Mouse (Mus musculus): ENCODE measurements at regions not wholly inside any gene's neighbourhood (a gene's known extent, or its start where the extent isn't known, plus 50 kb on each side); places are given as distances from the start of the nearest gene placed in this dataset.
A peak's percentile ranks its signal among the peaks of the same experiment; 100 is the strongest.

GRCm38 (mm10) chr13:44465567-44465966, 263.7 kb upstream of the Jarid2 start:
- Histone ChIP-seq H3K9ac (no peak overlapping the region), H3K27ac (no peak overlapping the region), H3K4me2 (replicated peaks) (no peak overlapping the region), H3K4me3 (no peak overlapping the region), H3K36me3 (no peaks in the 10 kb centered on the region), H3K27me3 (no peaks in the 10 kb centered on the region), H3K9me3 (no peaks in the 10 kb centered on the region), H3K4me1 (peaks cover 10% of the 10 kb centered on the region; the same call in 1 of the 2 replicates)
- ATAC-seq (ENCODE audit: insufficient number of reproducible peaks, insufficient read depth, low FRiP score, low TSS enrichment): no peak
- WGBS: 74% methylated on average over 7 of the region's 7 CpGs

GRCm38 (mm10) chr13:44468963-44469674, 260.2 kb upstream of the Jarid2 start:
- WGBS: 67% methylated on average over 14 of the region's 14 CpGs
- Histone ChIP-seq H3K27ac (no peak overlapping the region), H3K4me2 (replicated peaks) (no peak overlapping the region)

DNA sequence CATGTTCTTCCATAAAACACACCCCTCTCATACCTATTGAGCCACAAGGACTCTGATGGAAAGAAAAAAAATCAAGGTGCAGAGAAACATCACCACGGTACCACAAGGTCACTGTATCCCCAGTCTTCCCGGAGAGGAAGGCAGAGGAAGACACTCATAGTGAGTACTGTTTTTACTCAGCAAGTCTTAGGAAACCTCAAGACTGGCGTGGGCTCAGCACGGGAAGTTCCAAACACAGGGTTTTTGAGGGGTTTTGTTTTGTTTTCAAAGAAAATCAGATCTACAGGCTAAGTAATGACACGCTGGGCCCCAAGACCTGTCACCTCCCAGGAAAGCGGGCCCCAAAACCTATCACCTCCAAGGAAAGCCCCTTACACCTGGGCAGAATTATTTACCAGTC, 259.6 kb upstream of the Jarid2 start:
- Histone ChIP-seq H3K27ac (no peak overlapping the region), H3K4me3 (no peak overlapping the region), H3K27me3 (no peaks in the 10 kb centered on the region), H3K9me3 (no peaks in the 10 kb centered on the region), H3K36me3 (no peaks in the 10 kb centered on the region), H3K9ac (no peak overlapping the region), H3K4me1 (peaks cover 18% of the 10 kb centered on the region; the same call in 1 of the 2 replicates), H3K4me2 (replicated peaks) (no peak overlapping the region)
- no peak for ATAC-seq (ENCODE audit: insufficient number of reproducible peaks, insufficient read depth, low FRiP score, low TSS enrichment)
- 82% methylated on average over 6 of the region's 6 CpGs for whole genome bisulfite sequencing

More at GRCm38 (mm10) chr13:44468963-44469674, 260.2 kb upstream of the Jarid2 start:
- Histone ChIP-seq H3K36me3 (no peaks in the 10 kb centered on the region), H3K4me1 (peaks cover 18% of the 10 kb centered on the region; the same call in 1 of the 2 replicates), H3K9ac (no peak overlapping the region), H3K9me3 (no peaks in the 10 kb centered on the region), H3K27me3 (no peaks in the 10 kb centered on the region), H3K4me3 (no peak overlapping the region)
- no peak for ATAC-seq (ENCODE audit: insufficient number of reproducible peaks, insufficient read depth, low FRiP score, low TSS enrichment)

GRCm38 (mm10) chr13:44473200-44473599, 256.1 kb upstream of the Jarid2 start:
- Histone ChIP-seq H3K4me1 (peaks cover 18% of the 10 kb centered on the region; the same call in 1 of the 2 replicates), H3K27ac (no peak overlapping the region)

DNA sequence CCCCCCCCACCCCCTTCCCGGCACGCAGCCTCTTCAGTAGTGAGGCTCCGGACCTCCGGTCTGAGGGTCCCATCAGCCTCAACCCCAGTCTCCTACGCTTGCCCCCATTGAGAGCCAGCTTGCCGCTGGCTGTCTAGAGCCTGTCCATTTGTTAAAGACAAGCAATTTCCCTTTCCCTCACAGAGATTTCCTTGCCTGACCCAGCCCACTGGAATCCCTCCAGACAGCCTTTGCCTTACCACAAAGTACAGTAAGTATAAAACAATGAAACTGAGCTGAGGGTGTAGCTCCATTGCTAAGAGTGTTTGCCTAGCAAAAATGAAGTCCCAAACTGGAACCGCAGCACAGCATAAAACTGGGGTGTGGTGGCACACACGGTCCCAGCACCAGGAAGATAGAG, 252.4 kb upstream of the Jarid2 start:
- WGBS: 55% methylated on average over 8 of the region's 8 CpGs
- H3K27ac ChIP-seq: no peak overlapping the region

More at GRCm38 (mm10) chr13:44473200-44473599, 256.1 kb upstream of the Jarid2 start:
- no peak overlapping the region for H3K9ac ChIP-seq
- H3K36me3 ChIP-seq: no peaks in the 10 kb centered on the region
- ATAC-seq (ENCODE audit: insufficient number of reproducible peaks, insufficient read depth, low FRiP score, low TSS enrichment): no peak
- H3K4me3 ChIP-seq: no peak overlapping the region
- H3K27me3 ChIP-seq: no peaks in the 10 kb centered on the region
- no peak overlapping the region for H3K4me2 ChIP-seq (replicated peaks)
- WGBS: 17% methylated on average over 6 of the region's 6 CpGs
- no peaks in the 10 kb centered on the region for H3K9me3 ChIP-seq

GRCm38 (mm10) chr13:44480128-44480527, 249.1 kb upstream of the Jarid2 start:
- no peak overlapping the region for H3K4me2 ChIP-seq (replicated peaks)
- H3K4me1 ChIP-seq: peaks cover 8% of the 10 kb centered on the region
- 84% methylated on average over 7 of the region's 7 CpGs for WGBS
- H3K27me3 ChIP-seq: no peaks in the 10 kb centered on the region
- H3K9ac ChIP-seq: no peak overlapping the region
- no peaks in the 10 kb centered on the region for H3K36me3 ChIP-seq
- H3K9me3 ChIP-seq: no peaks in the 10 kb centered on the region
- no peak overlapping the region for H3K4me3 ChIP-seq
- ATAC-seq (ENCODE audit: insufficient number of reproducible peaks, insufficient read depth, low FRiP score, low TSS enrichment): no peak
- no peak overlapping the region for H3K27ac ChIP-seq

More for the DNA sequence above, 252.4 kb upstream of the Jarid2 start:
- ATAC-seq (ENCODE audit: insufficient number of reproducible peaks, insufficient read depth, low FRiP score, low TSS enrichment): no peak
- H3K4me2 ChIP-seq (replicated peaks): no peak overlapping the region
- H3K27me3 ChIP-seq: no peaks in the 10 kb centered on the region
- peaks cover 8% of the 10 kb centered on the region; the same call in 1 of the 2 replicates for H3K4me1 ChIP-seq
- no peaks in the 10 kb centered on the region for H3K9me3 ChIP-seq
- no peak overlapping the region for H3K9ac ChIP-seq
- H3K4me3 ChIP-seq: no peak overlapping the region
- H3K36me3 ChIP-seq: no peaks in the 10 kb centered on the region

DNA sequence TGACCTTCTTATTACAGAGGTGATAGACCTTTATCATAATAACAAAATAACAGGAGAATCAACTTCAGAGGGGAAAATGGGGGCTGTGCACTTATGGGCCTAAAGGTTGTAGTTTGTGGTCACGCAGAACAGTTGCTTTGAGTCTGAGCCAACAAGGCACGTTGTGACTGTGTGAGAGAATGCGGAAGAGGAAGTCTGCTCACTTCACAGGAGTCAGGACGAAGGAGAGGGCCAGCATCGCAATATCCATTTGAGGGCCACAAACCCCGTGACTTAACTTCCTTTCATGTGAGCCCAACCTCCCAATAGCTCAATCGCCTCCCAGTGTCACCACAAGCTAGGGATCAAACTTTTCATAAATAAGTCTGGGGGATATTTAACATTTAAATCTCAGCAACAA, 246.6 kb upstream of the Jarid2 start:
- Histone ChIP-seq H3K36me3 (no peaks in the 10 kb centered on the region), H3K9ac (no peak overlapping the region), H3K4me3 (no peak overlapping the region), H3K27me3 (no peaks in the 10 kb centered on the region), H3K4me2 (replicated peaks) (no peak overlapping the region), H3K9me3 (no peaks in the 10 kb centered on the region), H3K27ac (no peak overlapping the region), H3K4me1 (peaks cover 9% of the 10 kb centered on the region)
- no peak for ATAC-seq (ENCODE audit: insufficient number of reproducible peaks, insufficient read depth, low FRiP score, low TSS enrichment)
- WGBS: 86% methylated on average over 7 of the region's 7 CpGs

GRCm38 (mm10) chr13:44484582-44485329, 244.5 kb upstream of the Jarid2 start:
- Histone ChIP-seq H3K9me3 (no peaks in the 10 kb centered on the region), H3K9ac (no peak overlapping the region), H3K36me3 (no peaks in the 10 kb centered on the region), H3K4me2 (replicated peaks) (no peak overlapping the region), H3K27me3 (no peaks in the 10 kb centered on the region), H3K4me3 (no peak overlapping the region), H3K4me1 (peaks cover 9% of the 10 kb centered on the region), H3K27ac (0 out of 2 replicates have a peak overlapping the region, but pooled peaks have one; percentile 36)
- ATAC-seq (ENCODE audit: insufficient number of reproducible peaks, insufficient read depth, low FRiP score, low TSS enrichment): no peak
- WGBS: 57% methylated on average over 14 of the region's 14 CpGs

GRCm38 (mm10) chr13:44490935-44491465, 238.3 kb upstream of the Jarid2 start:
- peaks cover 20% of the 10 kb centered on the region for H3K4me1 ChIP-seq
- no peak overlapping the region for H3K4me2 ChIP-seq (replicated peaks)
- H3K9me3 ChIP-seq: no peaks in the 10 kb centered on the region
- H3K9ac ChIP-seq: no peak overlapping the region
- ATAC-seq (ENCODE audit: insufficient number of reproducible peaks, insufficient read depth, low FRiP score, low TSS enrichment): no peak
- H3K27me3 ChIP-seq: no peaks in the 10 kb centered on the region
- H3K27ac ChIP-seq: no peak overlapping the region
- no peaks in the 10 kb centered on the region for H3K36me3 ChIP-seq
- H3K4me3 ChIP-seq: no peak overlapping the region
- 75% methylated on average over 4 of the region's 4 CpGs for WGBS

DNA sequence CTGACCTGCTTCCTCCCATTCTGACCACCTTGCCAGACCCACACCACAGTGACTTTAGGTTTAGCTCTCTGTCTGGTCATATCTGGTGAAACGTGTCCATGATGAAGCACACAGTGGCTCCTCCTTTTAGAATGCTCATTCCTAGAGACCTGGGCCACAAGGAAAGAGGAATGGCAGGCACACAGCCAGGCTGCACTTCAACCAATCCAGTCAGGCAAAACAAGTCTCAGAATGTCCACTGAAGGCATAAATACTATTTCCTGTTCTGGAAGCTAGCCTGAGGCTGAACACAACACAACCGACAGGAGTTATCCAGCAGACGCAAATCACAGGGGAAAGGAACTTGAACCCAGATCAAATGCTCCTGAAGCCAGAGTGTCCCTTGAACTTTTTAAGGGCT, 235.4 kb upstream of the Jarid2 start:
- WGBS: 49% methylated on average over 3 of the region's 3 CpGs
- no peaks in the 10 kb centered on the region for H3K9me3 ChIP-seq
- H3K9ac ChIP-seq: no peak overlapping the region
- no peak for ATAC-seq (ENCODE audit: insufficient number of reproducible peaks, insufficient read depth, low FRiP score, low TSS enrichment)
- peaks cover 29% of the 10 kb centered on the region for H3K4me1 ChIP-seq
- no peaks in the 10 kb centered on the region for H3K36me3 ChIP-seq
- no peak overlapping the region for H3K4me3 ChIP-seq
- no peak overlapping the region for H3K27ac ChIP-seq
- H3K27me3 ChIP-seq: no peaks in the 10 kb centered on the region
- no peak overlapping the region for H3K4me2 ChIP-seq (replicated peaks)

DNA sequence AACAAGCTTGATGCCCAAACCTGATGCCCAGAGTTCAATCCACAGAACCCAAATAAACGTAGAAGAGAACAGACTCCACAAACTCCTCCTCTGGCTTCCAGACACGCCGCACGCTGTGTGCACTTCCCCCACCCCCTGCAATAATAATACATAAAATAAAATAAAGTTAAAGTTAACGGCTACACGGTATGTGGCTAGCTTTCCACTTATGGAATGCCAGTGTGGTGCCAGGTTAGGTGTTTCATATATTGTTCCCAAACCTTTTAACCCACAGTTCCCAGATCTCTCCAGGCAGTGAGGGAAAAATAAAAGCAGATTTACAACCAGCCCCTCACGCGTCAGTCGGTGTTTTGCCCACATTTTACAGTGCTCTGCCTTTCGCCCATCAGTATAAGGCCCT, 233.8 kb upstream of the Jarid2 start:
- Histone ChIP-seq H3K4me2 (replicated peaks) (no peak overlapping the region), H3K9ac (no peak overlapping the region), H3K27me3 (no peaks in the 10 kb centered on the region), H3K36me3 (no peaks in the 10 kb centered on the region), H3K4me1 (peaks cover 29% of the 10 kb centered on the region), H3K4me3 (no peak overlapping the region), H3K9me3 (no peaks in the 10 kb centered on the region), H3K27ac (peak overlapping the region; percentile 25; the same call in 1 of the 2 replicates)
- 69% methylated on average over 10 of the region's 10 CpGs for WGBS
- no peak for ATAC-seq (ENCODE audit: insufficient number of reproducible peaks, insufficient read depth, low FRiP score, low TSS enrichment)

- no peaks in the 10 kb centered on the region for H3K36me3 ChIP-seq
- no peak for ATAC-seq (ENCODE audit: insufficient number of reproducible peaks, insufficient read depth, low FRiP score, low TSS enrichment)
- no peak overlapping the region for H3K27ac ChIP-seq
- H3K27me3 ChIP-seq: no peaks in the 10 kb centered on the region
- no peaks in the 10 kb centered on the region for H3K9me3 ChIP-seq
- no peak overlapping the region for H3K4me2 ChIP-seq (replicated peaks)
- no peak overlapping the region for H3K9ac ChIP-seq
- H3K4me3 ChIP-seq: no peak overlapping the region
- H3K4me1 ChIP-seq: peaks cover 31% of the 10 kb centered on the region
- WGBS: 27% methylated on average over 9 of the region's 9 CpGs
These were observed 232.7 kb upstream of the Jarid2 start for GRCm38 (mm10) chr13:44496596-44496995.

Measured in embryonic facial prominence, embryonic 12.5 days (tissue).